Mouse (Mus musculus): ENCODE results near the gene Trpv1. TPM values are rescaled to one million over a fixed set of nuclear protein-coding genes. Genes with fewer than 3 reads are reported as not detected.

Trpv1 gene
- polyA plus RNA-seq, 1 experiment from 2014 or later = 0.06 TPM

GRCm38 (mm10) chr11:73235990-73236701 lies 2.1 kb downstream of the Trpv1 start:
- H3K27me3 ChIP-seq = no peaks in the 10 kb centered on the region
- no peaks in the 10 kb centered on the region for H3K9me3 ChIP-seq (replicated peaks)
- no peak overlapping the region for H3K9ac ChIP-seq
- no peak overlapping the region for H3K4me2 ChIP-seq
- no peak overlapping the region for H3K4me3 ChIP-seq
- no peaks in the 10 kb centered on the region for H3K36me3 ChIP-seq
- peak overlapping the region; percentile 66 for H3K27ac ChIP-seq
- peak; percentile 47 for ATAC-seq (replicated peaks; ENCODE audit: insufficient number of reproducible peaks, insufficient read depth, low FRiP score, low read depth)
- H3K4me1 ChIP-seq (replicated peaks) = 0 out of 2 replicates have a peak, but pooled peaks cover 7% of the 10 kb centered on the region
- 21% methylated on average over 5 of the region's 5 CpGs for WGBS

- no peaks in the 10 kb centered on the region for H3K27me3 ChIP-seq
- WGBS = 55% methylated on average over 3 of the region's 3 CpGs
- H3K36me3 ChIP-seq = no peaks in the 10 kb centered on the region
- ATAC-seq (replicated peaks; ENCODE audit: insufficient number of reproducible peaks, insufficient read depth, low FRiP score, low read depth) = no peak
- 0 out of 2 replicates have a peak, but pooled peaks cover 7% of the 10 kb centered on the region for H3K4me1 ChIP-seq (replicated peaks)
- H3K4me2 ChIP-seq = no peak overlapping the region
- H3K4me3 ChIP-seq = no peak overlapping the region
- peak overlapping the region; percentile 50 for H3K27ac ChIP-seq
- no peak overlapping the region for H3K9ac ChIP-seq
- no peaks in the 10 kb centered on the region for H3K9me3 ChIP-seq (replicated peaks)
These were observed 2.6 kb downstream of the Trpv1 start for GRCm38 (mm10) chr11:73236731-73237130.

DNA sequence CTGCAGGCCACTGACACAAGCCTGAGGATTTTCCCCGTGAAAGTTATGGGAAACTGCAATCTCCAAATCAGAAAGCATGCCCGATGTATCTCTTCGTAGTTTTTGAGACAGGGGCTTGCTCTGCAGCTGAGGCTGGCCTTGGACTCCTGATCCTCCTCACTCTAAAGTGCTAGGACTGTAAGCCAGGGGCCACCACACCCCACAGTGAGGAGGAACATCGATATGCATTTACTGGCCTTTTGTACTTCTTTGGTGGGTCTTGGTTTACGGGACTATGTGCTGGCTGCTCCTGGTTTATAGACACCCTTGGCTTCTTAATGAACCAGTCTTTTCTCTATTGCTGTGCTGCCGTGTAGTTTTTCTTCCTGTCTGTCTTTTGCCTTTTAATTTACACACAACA lies 8.1 kb downstream of the Trpv1 start:
- ATAC-seq (replicated peaks; ENCODE audit: insufficient number of reproducible peaks, insufficient read depth, low FRiP score, low read depth) = no peak
- 77% methylated on average over 6 of the region's 6 CpGs for WGBS
- no peaks in the 10 kb centered on the region for H3K9me3 ChIP-seq (replicated peaks)
- H3K36me3 ChIP-seq = no peaks in the 10 kb centered on the region
- H3K4me3 ChIP-seq = no peak overlapping the region
- no peak overlapping the region for H3K4me2 ChIP-seq
- no peak overlapping the region for H3K27ac ChIP-seq
- H3K27me3 ChIP-seq = no peaks in the 10 kb centered on the region
- no peak overlapping the region for H3K9ac ChIP-seq
- H3K4me1 ChIP-seq (replicated peaks) = no peaks in the 10 kb centered on the region

DNA sequence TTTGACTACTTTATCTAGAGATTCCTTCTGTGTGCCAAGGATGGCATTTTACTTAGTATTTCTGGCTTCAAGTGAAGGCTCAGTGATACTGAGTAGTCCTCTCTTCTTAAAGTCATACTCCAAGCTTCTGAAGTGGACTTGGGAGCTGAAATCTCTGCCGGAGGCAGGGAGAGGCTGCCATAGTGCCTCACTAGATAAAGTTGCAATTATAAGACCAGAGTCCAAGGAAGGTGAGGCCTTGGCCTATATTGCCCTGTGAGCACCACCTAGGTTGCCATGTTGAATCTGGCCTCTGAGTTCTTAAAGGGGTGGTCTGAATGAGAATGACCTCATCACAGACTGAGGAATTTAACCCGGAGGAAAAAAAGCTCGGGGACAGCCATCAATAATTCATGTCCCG lies 8.7 kb downstream of the Trpv1 start:
- no peaks in the 10 kb centered on the region for H3K4me1 ChIP-seq (replicated peaks)
- H3K4me3 ChIP-seq = no peak overlapping the region
- no peak overlapping the region for H3K27ac ChIP-seq
- H3K9me3 ChIP-seq (replicated peaks) = no peaks in the 10 kb centered on the region
- H3K27me3 ChIP-seq = no peaks in the 10 kb centered on the region
- WGBS = 84% methylated on average over 4 of the region's 4 CpGs
- no peaks in the 10 kb centered on the region for H3K36me3 ChIP-seq
- H3K9ac ChIP-seq = no peak overlapping the region
- H3K4me2 ChIP-seq = no peak overlapping the region
- ATAC-seq (replicated peaks; ENCODE audit: insufficient number of reproducible peaks, insufficient read depth, low FRiP score, low read depth) = no peak

DNA sequence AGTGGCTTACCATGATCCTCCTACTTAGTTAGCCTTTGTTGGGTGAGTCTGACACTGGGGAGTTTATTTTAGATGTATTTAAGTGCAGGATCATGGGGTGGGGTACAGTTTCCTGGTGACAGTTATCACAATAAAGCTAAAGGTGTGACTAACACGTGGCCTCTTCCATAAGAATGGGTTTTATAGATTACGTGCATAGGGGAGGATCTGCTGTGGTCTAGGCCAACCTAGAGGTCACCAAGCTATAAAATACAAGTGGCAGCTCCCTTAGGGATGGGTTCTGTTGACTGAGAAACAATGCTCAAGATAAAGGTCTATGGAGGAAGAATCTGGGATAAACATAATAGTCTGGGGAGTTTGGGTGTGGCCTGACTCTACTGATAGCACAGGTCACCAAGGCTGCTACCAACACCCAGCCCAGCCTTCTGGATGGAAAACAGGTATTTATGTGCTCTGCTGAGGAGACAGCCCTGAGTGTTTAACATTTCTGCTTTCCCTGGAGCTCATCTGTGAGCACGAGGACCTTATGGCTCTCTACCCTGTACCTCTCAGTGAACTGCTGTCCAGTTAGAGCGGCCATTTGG lies 23.4 kb downstream of the Trpv1 start:
- no peaks in the 10 kb centered on the region for H3K9me3 ChIP-seq (replicated peaks)
- no peaks in the 10 kb centered on the region for H3K36me3 ChIP-seq
- WGBS = 68% methylated on average over 4 of the region's 4 CpGs
- no peak overlapping the region for H3K4me3 ChIP-seq
- H3K9ac ChIP-seq = no peak overlapping the region
- no peak overlapping the region for H3K4me2 ChIP-seq
- H3K27me3 ChIP-seq = no peaks in the 10 kb centered on the region
- no peaks in the 10 kb centered on the region for H3K4me1 ChIP-seq (replicated peaks)
- ATAC-seq (replicated peaks; ENCODE audit: insufficient number of reproducible peaks, insufficient read depth, low FRiP score, low read depth) = no peak
- no peak overlapping the region for H3K27ac ChIP-seq

DNA sequence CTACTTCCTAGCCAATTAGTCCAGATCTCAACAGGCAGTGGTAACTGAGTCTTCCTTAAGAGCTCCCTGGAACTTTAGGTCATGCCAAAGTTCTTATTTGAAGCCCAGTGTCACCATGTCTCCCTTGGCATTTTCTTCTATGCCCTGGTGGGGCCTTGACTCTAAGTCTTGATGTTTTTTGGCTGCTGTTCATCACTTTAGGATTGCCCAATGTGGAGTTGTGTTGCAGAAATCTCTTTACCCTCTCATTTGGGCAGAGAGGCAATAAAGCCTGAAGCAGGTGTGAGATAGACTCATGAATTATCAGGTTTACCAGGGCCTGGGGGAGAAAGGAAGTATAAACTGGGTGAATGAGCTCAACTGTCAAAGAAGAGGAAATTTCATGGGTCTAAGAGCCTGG lies 24.6 kb downstream of the Trpv1 start:
- Histone ChIP-seq H3K4me1 (replicated peaks) (no peaks in the 10 kb centered on the region), H3K36me3 (no peaks in the 10 kb centered on the region), H3K4me3 (no peak overlapping the region), H3K27me3 (no peaks in the 10 kb centered on the region), H3K9me3 (replicated peaks) (no peaks in the 10 kb centered on the region), H3K27ac (no peak overlapping the region), H3K4me2 (no peak overlapping the region), H3K9ac (no peak overlapping the region)
- ATAC-seq (replicated peaks; ENCODE audit: insufficient number of reproducible peaks, insufficient read depth, low FRiP score, low read depth) = no peak

- Histone ChIP-seq H3K9ac (no peak overlapping the region), H3K27ac (no peak overlapping the region), H3K4me1 (replicated peaks) (no peaks in the 10 kb centered on the region), H3K4me3 (no peak overlapping the region), H3K4me2 (no peak overlapping the region), H3K9me3 (replicated peaks) (no peaks in the 10 kb centered on the region), H3K27me3 (no peaks in the 10 kb centered on the region), H3K36me3 (no peaks in the 10 kb centered on the region)
- ATAC-seq (replicated peaks; ENCODE audit: insufficient number of reproducible peaks, insufficient read depth, low FRiP score, low read depth) = no peak
- WGBS = 54% methylated on average over 3 of the region's 3 CpGs
These were observed 26.4 kb downstream of the Trpv1 start for GRCm38 (mm10) chr11:73260457-73260856.

DNA sequence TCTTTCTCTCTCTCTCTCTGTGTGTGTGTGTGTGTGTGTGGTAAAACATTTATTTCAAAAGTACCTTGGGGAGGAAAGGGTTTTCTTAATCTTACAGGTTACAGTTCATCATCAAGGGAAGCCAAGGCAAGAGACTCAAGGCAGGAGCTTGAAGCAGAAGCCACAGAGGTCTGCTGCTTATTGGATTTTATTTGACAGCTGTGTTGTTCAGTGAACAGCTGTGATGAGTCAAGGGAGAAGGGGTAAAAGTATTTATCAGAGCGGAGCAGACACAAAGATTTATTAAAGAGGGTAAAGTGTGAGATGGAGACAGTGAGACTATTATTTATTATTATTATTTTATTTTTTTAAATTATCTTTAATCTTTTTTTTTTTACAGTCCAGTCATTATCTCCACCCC lies 27.3 kb downstream of the Trpv1 start:
- Histone ChIP-seq H3K9me3 (replicated peaks) (no peaks in the 10 kb centered on the region), H3K27ac (no peak overlapping the region), H3K27me3 (no peaks in the 10 kb centered on the region), H3K4me1 (replicated peaks) (no peaks in the 10 kb centered on the region), H3K9ac (no peak overlapping the region), H3K36me3 (no peaks in the 10 kb centered on the region), H3K4me2 (no peak overlapping the region), H3K4me3 (no peak overlapping the region)
- ATAC-seq (replicated peaks; ENCODE audit: insufficient number of reproducible peaks, insufficient read depth, low FRiP score, low read depth) = no peak
- WGBS = 73% methylated on average over 1 of the region's 1 CpGs

- Histone ChIP-seq H3K9ac (no peak within 1 kb of the TSS), H3K27me3 (no peaks in the 10 kb centered on the region; the same call in none of the 2 replicates), H3K4me2 (no peak within 1 kb of the TSS), H3K4me1 (replicated peaks) (no peaks in the 10 kb centered on the region), H3K4me3 (no peak within 1 kb of the TSS), H3K27ac (no peak within 1 kb of the TSS), H3K9me3 (replicated peaks) (no peaks in the 10 kb centered on the region), H3K36me3 (no peaks in the 10 kb centered on the region)
- 76% methylated on average over 7 of the region's 7 CpGs for WGBS
- ATAC-seq (replicated peaks; ENCODE audit: insufficient number of reproducible peaks, insufficient read depth, low FRiP score, low read depth) = no peak
These were observed 33.2 kb downstream of the Trpv1 start, which contains the start of gene Trpv3 for GRCm38 (mm10) chr11:73267267-73267666. Gene Trpv3 (plus strand): TSS chr11:73267388.

DNA sequence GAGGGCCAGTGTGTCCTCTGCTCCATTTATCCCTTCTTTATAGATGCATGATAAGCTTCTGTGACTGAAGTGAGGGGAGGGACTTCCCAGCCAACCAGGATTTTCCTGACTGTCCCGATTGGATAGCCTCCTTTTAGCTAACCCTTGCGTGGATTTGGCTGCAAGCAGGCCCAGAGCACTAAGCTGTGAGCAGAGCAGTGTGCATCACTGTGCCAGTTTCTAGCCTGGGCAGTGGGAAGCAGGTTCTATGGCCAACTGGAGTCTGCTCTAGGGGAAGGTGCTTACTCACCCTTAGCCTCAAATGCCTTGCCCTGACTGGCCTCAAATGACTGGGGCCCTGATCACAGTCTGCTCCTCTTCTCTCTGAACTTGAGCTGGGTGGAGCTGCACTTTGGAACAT lies 40.7 kb downstream of the Trpv1 start:
- Histone ChIP-seq H3K4me2 (no peak overlapping the region), H3K27me3 (no peaks in the 10 kb centered on the region; the same call in 1 of the 2 replicates), H3K4me1 (replicated peaks) (no peaks in the 10 kb centered on the region), H3K9ac (no peak overlapping the region), H3K9me3 (replicated peaks) (no peaks in the 10 kb centered on the region), H3K27ac (no peak overlapping the region), H3K4me3 (no peak overlapping the region), H3K36me3 (no peaks in the 10 kb centered on the region)
- ATAC-seq (replicated peaks; ENCODE audit: insufficient number of reproducible peaks, insufficient read depth, low FRiP score, low read depth) = no peak
- 31% methylated on average over 2 of the region's 2 CpGs for WGBS

- no peak for ATAC-seq (replicated peaks; ENCODE audit: insufficient number of reproducible peaks, insufficient read depth, low FRiP score, low read depth)
- WGBS = 37% methylated on average over 5 of the region's 5 CpGs
- Histone ChIP-seq H3K36me3 (no peaks in the 10 kb centered on the region), H3K27me3 (no peaks in the 10 kb centered on the region), H3K27ac (no peak overlapping the region), H3K4me3 (no peak overlapping the region), H3K9ac (no peak overlapping the region), H3K4me1 (replicated peaks) (peaks cover 16% of the 10 kb centered on the region), H3K9me3 (replicated peaks) (no peaks in the 10 kb centered on the region), H3K4me2 (no peak overlapping the region)
These were observed 46.6 kb downstream of the Trpv1 start for GRCm38 (mm10) chr11:73280710-73281109.

DNA sequence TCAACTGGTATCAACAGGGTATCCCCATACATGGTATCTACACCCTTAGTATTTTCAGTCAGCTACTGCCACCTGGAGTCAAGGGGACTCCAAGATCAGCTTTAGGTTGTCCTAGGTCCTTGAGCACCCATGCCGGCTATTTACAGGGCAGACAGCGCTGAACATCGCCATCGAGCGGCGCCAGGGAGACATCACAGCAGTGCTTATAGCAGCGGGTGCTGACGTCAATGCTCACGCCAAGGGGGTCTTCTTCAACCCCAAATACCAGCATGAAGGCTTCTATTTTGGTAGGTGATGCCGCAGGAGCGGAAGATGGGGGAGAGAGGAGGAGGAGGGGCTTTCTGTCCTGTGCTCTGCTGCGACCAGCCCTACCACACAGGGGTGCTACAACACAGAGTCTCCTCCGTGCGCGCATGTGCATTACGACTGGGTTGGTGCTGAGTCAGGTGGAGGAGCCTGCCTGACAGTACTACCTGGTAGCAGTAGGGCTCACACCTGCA lies 47.5 kb downstream of the Trpv1 start:
- 2% methylated on average over 16 of the region's 16 CpGs for WGBS
- peak; percentile 64 for ATAC-seq (replicated peaks; ENCODE audit: insufficient number of reproducible peaks, insufficient read depth, low FRiP score, low read depth)
- Histone ChIP-seq H3K4me3 (peak overlapping the region; percentile 42), H3K27ac (no peak overlapping the region), H3K27me3 (no peaks in the 10 kb centered on the region), H3K9ac (no peak overlapping the region), H3K4me2 (peak overlapping the region; percentile 62), H3K4me1 (replicated peaks) (peaks cover 16% of the 10 kb centered on the region), H3K9me3 (replicated peaks) (no peaks in the 10 kb centered on the region), H3K36me3 (no peaks in the 10 kb centered on the region)
